Comparison of ENCODE assay signal across 9 mouse cellular contexts in the genomic region with DNA sequence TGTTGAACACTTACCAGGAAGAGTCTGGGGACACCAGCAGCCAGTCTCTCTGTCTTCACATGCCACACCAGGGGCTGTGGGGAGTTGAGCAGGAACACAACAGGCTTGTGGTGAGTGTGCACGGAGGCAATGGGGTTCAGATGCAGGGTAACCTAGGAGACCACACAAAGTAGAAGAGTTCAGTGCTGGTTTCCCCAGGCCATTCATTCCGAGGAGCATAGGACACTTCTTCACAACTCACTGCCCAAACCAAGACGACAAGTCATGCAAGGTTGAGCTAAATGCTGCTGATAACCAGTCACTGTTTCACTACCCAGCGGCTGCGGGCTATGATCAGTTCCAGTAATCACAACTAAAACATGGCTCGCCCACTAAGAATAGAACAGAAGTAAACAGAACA.
DNase-seq lines count a peak whose midpoint lies in the region; ATAC-seq and TF ChIP-seq lines count a peak whose summit lies in the region.
"Had no signal": no experiment of that assay in that cellular context is flagged by ENCODE, and none has a peak within 500 bp of the region (broad histone marks: within the 10 kb centered on the region; RNA-seq: fewer than 3 reads in every experiment).

No protein-coding gene starts in this region.

- POLR2A ChIA-PET in Patski (lab: Charles Lee), result interaction anchor here (1.2 kb wide), 1 partner anchor 18 kb away, joined by 5 read pairs; no protein-coding TSS in a partner anchor

- H3K9me3 ChIP-seq in lung, embryonic 15.5 days, result no peaks in the 10 kb centered on the region

- no peaks in the 10 kb centered on the region for H3K36me3 ChIP-seq in lung, embryonic 15.5 days

- DNase-seq in lung, postnatal 14 days, result no peak
- DNase-seq in Patski (ENCODE audit: low read depth, low spot score), result peak; percentile 41
- DNase-seq in right cerebral cortex, postnatal 10 days (ENCODE audit: low spot score in 2 of 2), result no peak
- DNase-seq in B cell, adult 2 months, result no peak
- DNase-seq: kidney, adult 9 months had no signal

- no peak for TF ChIP-seq CTCF in Patski (IDR thresholded peaks at IDR 0.05)

- CTCF ChIA-PET in Patski (lab: Charles Lee), result interaction anchor here (1.2 to 2.0 kb wide), 5 partner anchors 10 to 109 kb away, joined by 4 to 6 read pairs (median 5); no protein-coding TSS in a partner anchor

- ATAC-seq in lung, embryonic 15.5 days (ENCODE audit: borderline replicate concordance, extremely low read depth, low FRiP score, low TSS enrichment), result no peak
- ATAC-seq in Patski, result peak; percentile 75
- ATAC-seq in common myeloid progenitor, adult 5-6 weeks (replicated peaks; ENCODE audit: low read depth, poor library complexity, severe bottlenecking), result peak; percentile 32; the same call in 1 of the 2 replicates
- ATAC-seq in megakaryocyte progenitor cell, adult 5-6 weeks (replicated peaks; ENCODE audit: poor library complexity), result peak; percentile 72
- ATAC-seq: forebrain, embryonic 14.5 days had no signal

- H3K4me2 ChIP-seq in lung, embryonic 15.5 days, result no peak overlapping the region

- WGBS in lung, embryonic 15.5 days, result 51% methylated on average over 6 of the region's 6 CpGs

- peaks cover 30% of the 10 kb centered on the region for H3K4me1 ChIP-seq in lung, embryonic 15.5 days

- no peaks in the 10 kb centered on the region for H3K27me3 ChIP-seq in lung, embryonic 15.5 days
- no peaks in the 10 kb centered on the region for H3K27me3 ChIP-seq in Patski

- no peak overlapping the region for H3K9ac ChIP-seq in lung, embryonic 15.5 days

- no peak overlapping the region for H3K4me3 ChIP-seq in lung, embryonic 15.5 days

- in situ Hi-C loops in Patski (cut with MboI; ENCODE audit: low pct_unique_long_range_greater_than_20kb), result no loop called here

- H3K27ac ChIP-seq in lung, embryonic 15.5 days, result peak overlapping the region; percentile 48
